Mouse (Mus musculus): ENCODE measurements around the gene Ngef. TPM values are rescaled to one million over a fixed set of nuclear protein-coding genes. Genes with fewer than 3 reads are reported as not detected.

Gene Ngef
- polyA plus RNA-seq, 1 experiment = 38.1 TPM

GRCm38 (mm10) chr1:87573261-87573660 lies 409 bp downstream of the Ngef start:
- H3K27me3 ChIP-seq (replicated peaks; ENCODE audit: control insufficient read depth, insufficient read depth, low read length) = no peaks in the 10 kb centered on the region
- peak; percentile 40 for DNase-seq
- 27% methylated on average over 5 of the region's 5 CpGs for WGBS
- H3K4me1 ChIP-seq (ENCODE audit: control insufficient read depth, insufficient read depth, low read length) = peaks cover 13% of the 10 kb centered on the region
- no peaks in the 10 kb centered on the region for H3K36me3 ChIP-seq (ENCODE audit: control insufficient read depth, insufficient read depth, low read length)
- H3K27ac ChIP-seq (ENCODE audit: insufficient read depth, low read depth, low read length) = peak overlapping the region; percentile 99
- TF ChIP-seq POLR2A (IDR thresholded peaks at IDR 0.05; ENCODE audit: low read depth, low read length) (no peak), CTCF (conservative IDR thresholded peaks at IDR 0.05; ENCODE audit: insufficient read depth, insufficient read length, low read depth, low read length) (no peak)
- peak overlapping the region; percentile 56 for H3K4me3 ChIP-seq (ENCODE audit: insufficient read depth, low read depth, low read length)

GRCm38 (mm10) chr1:87568398-87568797 lies 5.3 kb downstream of the Ngef start:
- Histone ChIP-seq H3K4me1 (ENCODE audit: control insufficient read depth, insufficient read depth, low read length) (peaks cover 3% of the 10 kb centered on the region; the same call in 1 of the 2 replicates), H3K27me3 (replicated peaks; ENCODE audit: control insufficient read depth, insufficient read depth, low read length) (no peaks in the 10 kb centered on the region), H3K27ac (ENCODE audit: insufficient read depth, low read depth, low read length) (no peak overlapping the region), H3K36me3 (ENCODE audit: control insufficient read depth, insufficient read depth, low read length) (no peaks in the 10 kb centered on the region), H3K4me3 (ENCODE audit: insufficient read depth, low read depth, low read length) (no peak overlapping the region)
- 56% methylated on average over 6 of the region's 6 CpGs for WGBS
- peak; percentile 44 for DNase-seq
- TF ChIP-seq CTCF (conservative IDR thresholded peaks at IDR 0.05; ENCODE audit: insufficient read depth, insufficient read length, low read depth, low read length) (peak; percentile 59), POLR2A (IDR thresholded peaks at IDR 0.05; ENCODE audit: low read depth, low read length) (no peak)

GRCm38 (mm10) chr1:87565760-87566159 lies 7.9 kb downstream of the Ngef start:
- WGBS = 65% methylated on average over 4 of the region's 8 CpGs
- no peak for TF ChIP-seq POLR2A (IDR thresholded peaks at IDR 0.05; ENCODE audit: low read depth, low read length)
- no peak for TF ChIP-seq CTCF (conservative IDR thresholded peaks at IDR 0.05; ENCODE audit: insufficient read depth, insufficient read length, low read depth, low read length)

GRCm38 (mm10) chr1:87562967-87563366 lies 10.7 kb downstream of the Ngef start:
- DNase-seq = no peak
- Histone ChIP-seq H3K36me3 (ENCODE audit: control insufficient read depth, insufficient read depth, low read length) (no peaks in the 10 kb centered on the region), H3K27me3 (replicated peaks; ENCODE audit: control insufficient read depth, insufficient read depth, low read length) (no peaks in the 10 kb centered on the region), H3K4me3 (ENCODE audit: insufficient read depth, low read depth, low read length) (no peak overlapping the region), H3K4me1 (ENCODE audit: control insufficient read depth, insufficient read depth, low read length) (no peaks in the 10 kb centered on the region), H3K27ac (ENCODE audit: insufficient read depth, low read depth, low read length) (no peak overlapping the region)
- WGBS = 85% methylated on average over 3 of the region's 3 CpGs
- no peak for TF ChIP-seq POLR2A (IDR thresholded peaks at IDR 0.05; ENCODE audit: low read depth, low read length)
- TF ChIP-seq CTCF (conservative IDR thresholded peaks at IDR 0.05; ENCODE audit: insufficient read depth, insufficient read length, low read depth, low read length) = no peak

More at GRCm38 (mm10) chr1:87565760-87566159, 7.9 kb downstream of the Ngef start:
- no peak for DNase-seq
- Histone ChIP-seq H3K36me3 (ENCODE audit: control insufficient read depth, insufficient read depth, low read length) (no peaks in the 10 kb centered on the region), H3K4me1 (ENCODE audit: control insufficient read depth, insufficient read depth, low read length) (no peaks in the 10 kb centered on the region), H3K4me3 (ENCODE audit: insufficient read depth, low read depth, low read length) (no peak overlapping the region), H3K27me3 (replicated peaks; ENCODE audit: control insufficient read depth, insufficient read depth, low read length) (no peaks in the 10 kb centered on the region), H3K27ac (ENCODE audit: insufficient read depth, low read depth, low read length) (no peak overlapping the region)

- no peak overlapping the region for H3K27ac ChIP-seq (ENCODE audit: insufficient read depth, low read depth, low read length)
- H3K36me3 ChIP-seq (ENCODE audit: control insufficient read depth, insufficient read depth, low read length) = no peaks in the 10 kb centered on the region
- no peak for DNase-seq
- no peaks in the 10 kb centered on the region for H3K27me3 ChIP-seq (replicated peaks; ENCODE audit: control insufficient read depth, insufficient read depth, low read length)
- 92% methylated on average over 1 of the region's 1 CpGs for WGBS
- no peak overlapping the region for H3K4me3 ChIP-seq (ENCODE audit: insufficient read depth, low read depth, low read length)
- TF ChIP-seq POLR2A (IDR thresholded peaks at IDR 0.05; ENCODE audit: low read depth, low read length) (no peak), CTCF (conservative IDR thresholded peaks at IDR 0.05; ENCODE audit: insufficient read depth, insufficient read length, low read depth, low read length) (no peak)
- H3K4me1 ChIP-seq (ENCODE audit: control insufficient read depth, insufficient read depth, low read length) = no peaks in the 10 kb centered on the region
Observed at GRCm38 (mm10) chr1:87553586-87553985, 20.1 kb downstream of the Ngef start.

GRCm38 (mm10) chr1:87551008-87551407 lies 22.7 kb downstream of the Ngef start:
- 96% methylated on average over 3 of the region's 3 CpGs for WGBS
- H3K27me3 ChIP-seq (replicated peaks; ENCODE audit: control insufficient read depth, insufficient read depth, low read length) = no peaks in the 10 kb centered on the region
- H3K36me3 ChIP-seq (ENCODE audit: control insufficient read depth, insufficient read depth, low read length) = no peaks in the 10 kb centered on the region
- no peak overlapping the region for H3K27ac ChIP-seq (ENCODE audit: insufficient read depth, low read depth, low read length)
- no peak for DNase-seq
- H3K4me3 ChIP-seq (ENCODE audit: insufficient read depth, low read depth, low read length) = no peak overlapping the region
- TF ChIP-seq CTCF (conservative IDR thresholded peaks at IDR 0.05; ENCODE audit: insufficient read depth, insufficient read length, low read depth, low read length) (no peak), POLR2A (IDR thresholded peaks at IDR 0.05; ENCODE audit: low read depth, low read length) (no peak)
- H3K4me1 ChIP-seq (ENCODE audit: control insufficient read depth, insufficient read depth, low read length) = no peaks in the 10 kb centered on the region

- peak; percentile 56 for DNase-seq
- H3K4me1 ChIP-seq (ENCODE audit: control insufficient read depth, insufficient read depth, low read length) = no peaks in the 10 kb centered on the region
- H3K36me3 ChIP-seq (ENCODE audit: control insufficient read depth, insufficient read depth, low read length) = no peaks in the 10 kb centered on the region; the same call in 1 of the 2 replicates
- no peak for TF ChIP-seq POLR2A (IDR thresholded peaks at IDR 0.05; ENCODE audit: low read depth, low read length)
- peak; percentile 67 for TF ChIP-seq CTCF (conservative IDR thresholded peaks at IDR 0.05; ENCODE audit: insufficient read depth, insufficient read length, low read depth, low read length)
- WGBS = 34% methylated on average over 7 of the region's 7 CpGs
- H3K27me3 ChIP-seq (replicated peaks; ENCODE audit: control insufficient read depth, insufficient read depth, low read length) = no peaks in the 10 kb centered on the region
- H3K4me3 ChIP-seq (ENCODE audit: insufficient read depth, low read depth, low read length) = no peak overlapping the region
- H3K27ac ChIP-seq (ENCODE audit: insufficient read depth, low read depth, low read length) = no peak overlapping the region
Observed at GRCm38 (mm10) chr1:87541614-87542013, 32.1 kb downstream of the Ngef start.
